Mouse (Mus musculus) erythroblast, embryonic 14.5 days (primary cell): Measurements from ENCODE around the gene Rabggtb.

Experiments
- GATA1 ChIP-seq: IDR thresholded peaks from 2 replicates; pipeline ENCODE4 v1.6.1; 2012; ENCODE audit warnings: low read length, inconsistent platforms, mixed read lengths
- TAL1 ChIP-seq: IDR thresholded peaks from 3 replicates; pipeline ENCODE4 v1.6.1; 2012; ENCODE audit warnings: low read length, inconsistent platforms, mixed read lengths

DNA sequence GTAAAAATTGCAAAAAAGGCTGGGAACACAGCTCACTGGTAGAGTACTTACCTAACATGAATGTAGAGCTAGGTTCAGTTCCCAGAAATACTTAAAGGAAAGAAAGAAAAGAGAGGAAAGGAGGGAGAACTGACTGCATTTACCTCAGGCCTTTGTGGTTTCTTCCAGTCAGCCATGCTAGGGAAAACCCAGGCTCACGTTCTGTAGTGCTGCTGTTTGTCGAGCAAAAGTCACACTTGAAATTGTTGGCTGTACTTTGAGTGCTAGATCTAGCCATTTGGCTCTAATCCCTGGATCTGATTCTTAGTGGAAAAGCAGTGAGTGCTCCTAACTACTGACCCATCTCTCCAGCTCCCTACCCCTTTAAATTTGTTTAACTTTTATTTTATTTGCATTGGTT is 35.4 kb upstream of the Rabggtb start:
- TF ChIP-seq TAL1 (no peak), GATA1 (no peak)
